Mouse (Mus musculus) midbrain, embryonic 14.5 days (tissue): Measurements from ENCODE around the gene Furin. TPM values are rescaled to one million over a fixed set of nuclear protein-coding genes. Genes with fewer than 3 reads are reported as not detected.

Source experiments
- ATAC-seq: fragments of 200-750 bp; cut with Nextera tagmentation; 2 replicates; pipeline ENCODE4 v1.8.0; 2017; ENCODE audit warnings: moderate number of reproducible peaks, moderate library complexity; ENCODE audit not compliant: low FRiP score, low TSS enrichment
- DNase-seq: peaks from one replicate; pipeline ENCODE4 v3.0.0-alpha.2; 2015
- H3K27ac ChIP-seq: fragments of 300-500 bp; sonication (generic); replicated peaks from 2 replicates; pipeline ENCODE4 v1.5.1; 2014; ENCODE audit warnings: mild to moderate bottlenecking, low read depth, low read length, moderate library complexity
- H3K27me3 ChIP-seq: fragments of 300-500 bp; sonication (generic); 2 replicates; pipeline ENCODE4 v1.6.1; 2014; ENCODE audit warnings: low read length, control low read depth, mixed read lengths; ENCODE audit not compliant: control insufficient read depth, insufficient read depth
- H3K36me3 ChIP-seq: fragments of 300-500 bp; sonication (generic); 2 replicates; pipeline ENCODE4 v1.6.1; 2014; ENCODE audit warnings: low read length, control low read depth; ENCODE audit not compliant: control insufficient read depth, insufficient read depth
- H3K4me1 ChIP-seq: fragments of 300-500 bp; sonication (generic); 2 replicates; pipeline ENCODE4 v1.6.1; 2014; ENCODE audit warnings: mild to moderate bottlenecking, antibody characterized with exemption, low read length, control low read depth; ENCODE audit not compliant: control insufficient read depth, insufficient read depth
- H3K4me2 ChIP-seq: fragments of 300-500 bp; sonication (generic); 2 replicates; pipeline ENCODE4 v1.6.1; 2014; ENCODE audit warnings: mild to moderate bottlenecking, low read length, moderate library complexity
- H3K4me3 ChIP-seq: fragments of 300-500 bp; sonication (generic); replicated peaks from 2 replicates; pipeline ENCODE4 v1.5.1; 2014; ENCODE audit warnings: low read depth, low read length
- H3K9ac ChIP-seq: fragments of 300-500 bp; sonication (generic); replicated peaks from 2 replicates; pipeline ENCODE4 v1.6.1; 2014; ENCODE audit warnings: mild to moderate bottlenecking, low read length, moderate library complexity
- H3K9me3 ChIP-seq: fragments of 300-500 bp; sonication (generic); 2 replicates; pipeline ENCODE4 v1.6.1; 2016; ENCODE audit warnings: low read length, control low read depth, mixed read lengths; ENCODE audit not compliant: control insufficient read depth
- WGBS: fragments of 180-500 bp; shearing (Covaris S2); extraction: QIAGEN DNeasy Blood & Tissue Kit; methylation state at CpG from one replicate; pipeline ENCODE4 v1.1.7; 2014; 5-methylcytosine and 5-hydroxymethylcytosine counted together
- polyA plus RNA-seq: library from polyadenylated mRNA; unstranded; fragments of >200 nt; fragmentation: Nextera tagmentation; extraction: Ambion mirVana; gene quantifications from 2 replicates; pipeline ENCODE4 v1.2.1, GENCODE M21; 2014

Furin gene
- polyA plus RNA-seq, 1 experiment from 2014 or later, result 4.9 TPM

DNA sequence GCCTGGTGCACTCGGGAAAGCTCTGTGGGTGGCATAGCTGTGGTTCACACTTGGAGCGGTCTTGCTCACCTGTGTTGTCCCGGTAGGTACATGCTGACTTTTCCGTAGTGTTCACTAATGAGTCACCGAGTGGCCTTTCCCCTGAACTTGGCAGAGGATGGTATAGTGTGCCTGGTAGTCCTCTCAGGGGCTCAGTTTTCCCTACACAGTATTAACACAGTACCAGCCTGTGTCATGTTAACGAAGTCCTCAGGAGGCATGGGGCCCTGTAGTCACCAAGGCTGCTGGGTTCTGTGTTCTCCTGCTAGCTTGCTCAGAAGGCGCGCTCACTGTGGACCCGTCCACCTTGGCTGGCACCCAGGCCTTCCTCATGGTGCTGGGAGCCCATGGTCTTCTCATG lies 5.1 kb upstream of the Furin start:
- Histone ChIP-seq H3K27ac (no peak overlapping the region), H3K9me3 (no peaks in the 10 kb centered on the region), H3K4me3 (no peak overlapping the region), H3K4me1 (no peaks in the 10 kb centered on the region), H3K9ac (no peak overlapping the region), H3K36me3 (no peaks in the 10 kb centered on the region), H3K27me3 (0 out of 2 replicates have a peak, but pooled peaks cover 3% of the 10 kb centered on the region), H3K4me2 (no peak overlapping the region)
- 80% methylated on average over 9 of the region's 9 CpGs for WGBS
- ATAC-seq (no peak), DNase-seq (no peak)

DNA sequence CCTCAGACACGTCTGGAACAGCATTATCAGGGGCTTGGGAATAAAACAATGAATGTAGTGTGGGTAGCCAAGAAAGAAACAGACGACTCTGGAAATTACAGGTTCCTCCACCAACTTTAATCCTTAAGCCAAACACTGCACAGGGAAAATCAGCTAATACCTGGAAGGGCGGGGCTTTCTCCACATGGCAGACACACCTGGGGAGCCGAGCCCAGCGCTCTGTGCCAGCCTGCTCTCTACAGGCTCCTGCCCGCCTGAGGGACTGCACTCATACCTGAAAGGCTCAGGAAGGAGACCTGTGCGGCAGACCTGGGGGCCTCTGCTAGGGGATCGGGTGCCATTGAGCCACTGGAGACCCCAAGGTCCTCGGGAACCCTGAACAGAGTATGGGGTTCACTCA lies 2.5 kb upstream of the Furin start:
- DNase-seq (no peak), ATAC-seq (no peak)
- Histone ChIP-seq H3K4me3 (no peak overlapping the region), H3K9me3 (no peaks in the 10 kb centered on the region), H3K9ac (no peak overlapping the region), H3K4me2 (no peak overlapping the region), H3K4me1 (peaks cover 5% of the 10 kb centered on the region; the same call in 1 of the 2 replicates), H3K36me3 (no peaks in the 10 kb centered on the region), H3K27ac (no peak overlapping the region), H3K27me3 (0 out of 2 replicates have a peak, but pooled peaks cover 8% of the 10 kb centered on the region)
- 78% methylated on average over 9 of the region's 9 CpGs for WGBS

DNA sequence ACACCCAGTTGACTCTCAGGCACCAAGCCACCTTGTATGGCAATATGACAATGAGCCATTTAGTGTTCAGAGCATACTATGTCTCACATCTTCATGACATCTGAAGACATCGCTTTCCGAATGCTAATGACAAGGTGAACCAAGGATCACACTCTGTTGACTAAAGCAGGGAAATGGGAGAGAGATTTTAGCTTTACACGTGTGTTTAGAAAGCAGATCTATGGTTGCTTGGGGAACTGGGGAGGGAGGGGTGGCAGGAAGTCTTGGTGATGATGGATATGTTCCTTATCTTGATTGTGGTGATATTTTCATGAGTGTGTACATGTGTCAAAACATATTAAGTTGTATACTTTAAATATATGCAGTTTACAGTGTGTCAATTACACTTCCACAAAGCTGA lies 950 bp upstream of the Furin start:
- no peak overlapping the region for H3K4me3 ChIP-seq
- no peak overlapping the region for H3K4me2 ChIP-seq
- H3K4me1 ChIP-seq, result peaks cover 8% of the 10 kb centered on the region
- H3K27ac ChIP-seq, result no peak overlapping the region
- DNase-seq (no peak), ATAC-seq (no peak)
- WGBS, result 90% methylated on average over 3 of the region's 3 CpGs
- no peak overlapping the region for H3K9ac ChIP-seq
- 0 out of 2 replicates have a peak, but pooled peaks cover 8% of the 10 kb centered on the region for H3K27me3 ChIP-seq
- H3K9me3 ChIP-seq, result no peaks in the 10 kb centered on the region
- H3K36me3 ChIP-seq, result no peaks in the 10 kb centered on the region

DNA sequence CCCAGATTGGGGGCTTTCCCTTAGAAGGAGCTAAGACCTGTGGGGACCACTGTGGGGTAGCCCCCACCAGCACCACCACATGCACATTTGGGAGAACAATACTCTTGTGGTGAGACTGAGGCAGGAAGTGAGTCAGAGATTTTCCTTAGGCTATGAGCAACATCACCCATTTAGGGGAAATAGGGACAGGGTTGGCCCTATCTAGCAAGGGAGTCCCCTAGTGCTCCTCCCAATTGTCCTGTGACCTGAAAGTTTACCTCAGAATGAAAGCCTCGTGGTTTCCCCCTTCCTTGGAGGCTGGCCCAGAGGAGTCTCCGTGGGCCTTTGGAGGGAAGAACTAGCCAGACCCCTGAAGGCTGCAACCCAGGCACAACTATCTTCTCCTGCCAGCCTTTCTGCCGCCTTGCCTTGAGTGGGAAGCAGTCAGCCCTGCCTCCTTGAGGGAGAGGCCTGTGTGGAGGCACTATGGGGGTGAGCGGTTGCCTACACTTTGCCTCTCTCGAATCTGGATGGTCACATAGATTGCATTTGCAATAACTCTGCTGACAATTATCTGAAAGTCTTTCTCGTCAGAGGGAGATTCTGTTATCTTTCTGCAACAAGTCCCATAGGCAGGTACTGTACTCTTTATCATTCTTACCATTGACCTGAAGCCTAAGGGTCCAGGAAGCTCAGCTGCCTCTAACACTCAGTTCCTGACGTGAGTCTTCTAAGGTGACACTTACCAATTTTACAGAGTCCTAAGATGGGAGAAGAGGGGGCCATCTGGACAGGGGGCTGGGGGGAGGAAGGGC lies 938 bp downstream of the Furin start:
- H3K27ac ChIP-seq, result no peak overlapping the region

DNA sequence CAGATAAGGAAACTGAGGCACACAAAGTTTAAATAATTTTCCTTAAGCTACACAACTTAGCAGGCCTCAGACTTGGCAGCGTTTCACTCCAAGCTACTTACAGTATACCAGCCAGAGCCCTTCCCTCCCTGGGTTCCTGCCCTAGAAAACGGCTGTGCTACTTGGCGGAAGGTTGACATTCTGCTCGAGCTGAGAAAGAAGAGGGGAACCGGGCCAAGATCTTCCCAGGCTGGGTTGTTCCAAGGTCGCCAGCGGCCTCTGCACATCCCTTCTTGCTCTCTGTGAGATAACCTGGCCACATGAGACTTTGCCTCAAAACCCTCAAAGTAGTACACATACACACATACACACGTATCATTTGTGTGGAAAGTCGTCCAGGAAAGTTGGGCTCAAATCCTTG lies 1.7 kb downstream of the Furin start:
- Histone ChIP-seq H3K9ac (peak overlapping the region; percentile 92; the same call in 1 of the 2 replicates), H3K9me3 (no peaks in the 10 kb centered on the region), H3K27me3 (0 out of 2 replicates have a peak, but pooled peaks cover 8% of the 10 kb centered on the region), H3K27ac (no peak overlapping the region), H3K4me1 (peaks cover 14% of the 10 kb centered on the region), H3K36me3 (no peaks in the 10 kb centered on the region), H3K4me3 (peak overlapping the region; percentile 82), H3K4me2 (peak overlapping the region; percentile 92)
- DNase-seq (peak; percentile 29), ATAC-seq (no peak)
- 52% methylated on average over 9 of the region's 9 CpGs for WGBS

More for the DNA sequence above, 938 bp downstream of the Furin start:
- Histone ChIP-seq H3K9me3 (no peaks in the 10 kb centered on the region), H3K4me2 (no peak overlapping the region), H3K9ac (no peak overlapping the region), H3K4me3 (no peak overlapping the region), H3K4me1 (peaks cover 14% of the 10 kb centered on the region), H3K27me3 (0 out of 2 replicates have a peak, but pooled peaks cover 8% of the 10 kb centered on the region), H3K36me3 (no peaks in the 10 kb centered on the region)
- ATAC-seq (no peak), DNase-seq (no peak)
- 65% methylated on average over 7 of the region's 7 CpGs for WGBS

DNA sequence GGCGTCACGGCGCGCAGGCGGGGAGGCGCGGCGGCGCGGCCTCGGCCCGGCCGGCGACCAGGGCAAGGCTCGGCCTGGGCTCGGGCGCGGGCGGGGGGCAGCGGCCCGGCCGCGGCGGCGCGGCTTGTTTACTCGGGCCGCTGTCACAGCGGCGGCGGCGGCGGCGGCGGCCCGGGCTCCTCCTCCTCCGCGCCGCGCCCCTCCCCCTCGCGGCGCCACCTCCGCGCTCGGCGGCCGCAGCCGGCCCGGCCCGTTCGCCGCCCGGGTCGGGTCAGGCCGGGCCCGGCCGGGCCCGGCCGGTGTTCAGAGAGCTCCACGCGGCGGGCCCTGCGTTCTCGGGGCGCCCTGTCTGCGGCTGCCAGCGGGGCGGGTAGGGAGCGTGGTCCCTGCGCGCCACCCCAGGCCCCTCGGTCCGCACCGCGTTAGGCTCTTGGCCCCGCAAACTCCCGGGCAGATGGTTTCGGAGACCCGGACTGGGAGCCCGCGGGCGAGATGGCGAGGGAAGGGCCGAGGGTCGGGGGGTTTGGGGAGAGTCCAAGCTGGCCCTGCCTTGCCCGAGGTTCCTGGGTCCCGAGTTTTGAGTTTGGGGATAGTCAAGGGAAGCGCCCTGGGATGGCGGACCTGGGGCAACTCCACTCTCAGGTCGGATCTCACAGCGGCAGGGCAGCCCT lies 2.5 kb downstream of the Furin start:
- Histone ChIP-seq H3K27me3 (0 out of 2 replicates have a peak, but pooled peaks cover 8% of the 10 kb centered on the region), H3K4me1 (peaks cover 14% of the 10 kb centered on the region), H3K4me3 (peak overlapping the region; percentile 82), H3K4me2 (peak overlapping the region; percentile 92), H3K27ac (peak overlapping the region; percentile 83), H3K9me3 (no peaks in the 10 kb centered on the region), H3K9ac (peak overlapping the region; percentile 92), H3K36me3 (0 out of 2 replicates have a peak, but pooled peaks cover 5% of the 10 kb centered on the region)
- WGBS, result under 1% methylated on average over 60 of the region's 92 CpGs
- DNase-seq (peak; percentile 86), ATAC-seq (peak; percentile 80)

DNA sequence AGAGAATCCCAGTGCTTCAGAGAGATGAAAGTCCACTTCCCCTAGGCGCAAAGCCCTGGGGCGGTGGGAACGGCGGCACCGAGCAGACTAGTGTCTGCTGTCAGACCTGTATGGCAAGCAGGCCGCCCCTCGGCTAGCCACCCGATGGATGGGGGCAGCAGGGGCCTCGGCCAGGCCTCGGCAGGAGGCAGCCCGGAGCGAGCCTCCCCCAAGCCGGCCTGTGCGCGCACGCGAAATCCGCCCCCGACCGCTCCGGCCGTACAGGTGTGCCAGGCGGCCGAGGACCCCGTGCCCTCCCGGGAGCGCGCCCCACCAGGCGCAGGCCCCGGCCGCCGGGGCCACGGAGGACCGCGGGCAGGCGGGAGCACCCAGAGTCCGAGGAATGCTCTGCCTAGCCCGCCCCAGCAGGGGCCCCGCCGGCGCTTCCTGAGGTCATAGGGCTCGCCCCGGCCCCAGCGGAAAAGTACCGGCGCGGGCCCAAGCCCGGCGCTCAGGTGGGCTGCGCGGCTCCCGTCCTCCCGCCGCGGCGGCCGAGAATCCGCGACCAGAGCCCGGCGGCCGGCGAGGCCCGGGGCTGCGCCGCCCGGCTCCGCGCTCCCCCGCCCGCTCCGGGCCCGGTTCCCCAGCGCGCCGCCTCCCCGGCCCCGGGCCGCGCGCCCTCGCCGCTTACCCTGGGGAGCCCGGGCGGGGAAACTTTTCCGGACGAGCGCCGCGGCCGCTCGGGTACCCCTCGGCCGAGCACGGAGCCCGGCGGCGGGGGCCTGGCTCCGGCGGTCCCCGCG lies 3.2 kb downstream of the Furin start:
- WGBS, result under 1% methylated on average over 96 of the region's 102 CpGs
- ATAC-seq (peak; percentile 60), DNase-seq (peak; percentile 58)
- 0 out of 2 replicates have a peak, but pooled peaks cover 8% of the 10 kb centered on the region for H3K27me3 ChIP-seq
- peak overlapping the region; percentile 82 for H3K4me3 ChIP-seq
- no peaks in the 10 kb centered on the region for H3K9me3 ChIP-seq
- H3K9ac ChIP-seq, result peak overlapping the region; percentile 92
- peak overlapping the region; percentile 92 for H3K4me2 ChIP-seq
- H3K27ac ChIP-seq, result peak overlapping the region; percentile 83
- H3K4me1 ChIP-seq, result peaks cover 14% of the 10 kb centered on the region
- peaks cover 12% of the 10 kb centered on the region; the same call in 1 of the 2 replicates for H3K36me3 ChIP-seq
